Mouse (Mus musculus): ENCODE data around the gene Nek7. TPM values are rescaled to one million over a fixed set of nuclear protein-coding genes. Genes with fewer than 3 reads are reported as not detected.
A peak's percentile ranks its signal among the peaks of the same experiment; 100 is the strongest.

Gene Nek7
- polyA plus RNA-seq, 1 experiment from 2014 or later: 39.4 TPM

DNA sequence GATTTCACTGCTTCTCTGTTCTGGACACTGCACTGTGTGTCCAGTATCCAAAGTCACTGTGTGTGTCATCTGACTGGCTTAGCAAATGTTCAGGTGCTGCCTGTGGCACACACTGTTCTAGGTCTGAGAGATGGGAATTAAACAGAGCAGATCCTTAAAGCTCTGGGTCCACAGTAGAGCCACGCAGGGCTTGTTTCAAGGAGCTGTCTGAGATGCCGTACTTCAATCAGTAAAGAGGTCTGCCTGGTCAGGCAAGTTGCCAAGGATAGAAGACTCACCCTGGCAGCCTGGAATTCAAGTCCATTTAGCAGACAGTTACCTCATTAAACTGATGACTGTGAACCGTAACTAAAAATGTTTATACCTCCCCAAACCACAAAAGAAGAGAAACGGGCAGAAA lies 112.9 kb downstream of the Nek7 start:
- peak overlapping the region; percentile 37; the same call in 1 of the 2 replicates for H3K9ac ChIP-seq
- no peaks in the 10 kb centered on the region for H3K36me3 ChIP-seq
- H3K9me3 ChIP-seq: no peaks in the 10 kb centered on the region
- 40% methylated on average over 4 of the region's 4 CpGs for WGBS
- H3K27me3 ChIP-seq (replicated peaks): no peaks in the 10 kb centered on the region
- H3K4me3 ChIP-seq: no peak overlapping the region
- no peak overlapping the region; the same call in 1 of the 2 replicates for H3K27ac ChIP-seq (replicated peaks)
- H3K4me2 ChIP-seq: no peak overlapping the region
- no peak for ATAC-seq (ENCODE audit: extremely low read depth, insufficient number of reproducible peaks, low FRiP score, low TSS enrichment)
- H3K4me1 ChIP-seq: peaks cover 39% of the 10 kb centered on the region

GRCm38 (mm10) chr1:138504228-138504627 lies 115.7 kb downstream of the Nek7 start:
- Histone ChIP-seq H3K4me3 (no peak overlapping the region; the same call in 1 of the 2 replicates), H3K9me3 (no peaks in the 10 kb centered on the region), H3K4me2 (peak overlapping the region; percentile 50), H3K27ac (replicated peaks) (no peak overlapping the region), H3K9ac (no peak overlapping the region), H3K36me3 (peaks cover 10% of the 10 kb centered on the region; the same call in 1 of the 2 replicates), H3K27me3 (replicated peaks) (no peaks in the 10 kb centered on the region), H3K4me1 (peaks cover 32% of the 10 kb centered on the region)
- ATAC-seq (ENCODE audit: extremely low read depth, insufficient number of reproducible peaks, low FRiP score, low TSS enrichment): no peak
- 33% methylated on average over 5 of the region's 5 CpGs for WGBS

- no peak overlapping the region for H3K9ac ChIP-seq
- H3K4me2 ChIP-seq: no peak overlapping the region
- no peak for ATAC-seq (ENCODE audit: extremely low read depth, insufficient number of reproducible peaks, low FRiP score, low TSS enrichment)
- no peaks in the 10 kb centered on the region for H3K9me3 ChIP-seq
- H3K4me3 ChIP-seq: no peak overlapping the region
- 87% methylated on average over 6 of the region's 6 CpGs for WGBS
- peaks cover 24% of the 10 kb centered on the region for H3K36me3 ChIP-seq
- H3K4me1 ChIP-seq: peaks cover 14% of the 10 kb centered on the region
- H3K27me3 ChIP-seq (replicated peaks): no peaks in the 10 kb centered on the region
- H3K27ac ChIP-seq (replicated peaks): no peak overlapping the region
These were observed 119.2 kb downstream of the Nek7 start for GRCm38 (mm10) chr1:138500691-138501090.

DNA sequence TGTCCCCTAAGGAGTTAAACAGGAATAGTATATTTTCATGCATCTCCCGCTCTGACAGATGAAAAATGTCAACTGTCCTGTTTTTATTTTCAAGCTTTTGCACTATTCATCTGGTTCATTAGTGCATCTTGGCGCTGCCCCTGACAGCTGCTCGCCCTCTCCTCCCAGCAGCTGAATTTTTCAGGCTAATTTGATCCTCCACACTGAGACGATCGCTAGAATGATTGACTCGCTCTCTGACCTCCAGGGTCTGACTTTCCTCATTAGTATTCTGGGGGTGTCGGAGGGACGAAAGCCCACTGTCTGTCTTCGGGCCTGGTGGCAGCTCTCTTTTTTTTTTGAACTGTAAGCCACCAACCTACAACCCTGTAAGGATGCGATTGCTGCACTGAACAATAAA lies 119.8 kb downstream of the Nek7 start:
- no peak for ATAC-seq (ENCODE audit: extremely low read depth, insufficient number of reproducible peaks, low FRiP score, low TSS enrichment)

GRCm38 (mm10) chr1:138499461-138499860 lies 120.5 kb downstream of the Nek7 start:
- no peak overlapping the region for H3K4me2 ChIP-seq
- H3K4me1 ChIP-seq: peaks cover 9% of the 10 kb centered on the region
- H3K27me3 ChIP-seq (replicated peaks): no peaks in the 10 kb centered on the region
- H3K9ac ChIP-seq: no peak overlapping the region
- no peaks in the 10 kb centered on the region for H3K9me3 ChIP-seq
- H3K36me3 ChIP-seq: peaks cover 30% of the 10 kb centered on the region
- no peak; the same call in 1 of the 2 replicates for ATAC-seq (ENCODE audit: extremely low read depth, insufficient number of reproducible peaks, low FRiP score, low TSS enrichment)
- WGBS: 70% methylated on average over 9 of the region's 9 CpGs
- H3K4me3 ChIP-seq: no peak overlapping the region
- no peak overlapping the region for H3K27ac ChIP-seq (replicated peaks)

More for the DNA sequence above, 119.8 kb downstream of the Nek7 start:
- WGBS: 63% methylated on average over 10 of the region's 10 CpGs
- no peak overlapping the region for H3K4me3 ChIP-seq
- no peaks in the 10 kb centered on the region for H3K27me3 ChIP-seq (replicated peaks)
- H3K4me1 ChIP-seq: peaks cover 14% of the 10 kb centered on the region
- H3K9me3 ChIP-seq: no peaks in the 10 kb centered on the region
- H3K4me2 ChIP-seq: no peak overlapping the region
- no peak overlapping the region for H3K9ac ChIP-seq
- H3K36me3 ChIP-seq: peaks cover 27% of the 10 kb centered on the region
- no peak overlapping the region for H3K27ac ChIP-seq (replicated peaks)

GRCm38 (mm10) chr1:138491382-138492097 lies 128.4 kb downstream of the Nek7 start:
- WGBS: 92% methylated on average over 6 of the region's 6 CpGs
- Histone ChIP-seq H3K4me3 (no peak overlapping the region), H3K36me3 (peaks cover 16% of the 10 kb centered on the region), H3K9ac (no peak overlapping the region), H3K4me1 (peaks cover 11% of the 10 kb centered on the region; the same call in 1 of the 2 replicates), H3K27ac (replicated peaks) (no peak overlapping the region), H3K27me3 (replicated peaks) (no peaks in the 10 kb centered on the region), H3K4me2 (no peak overlapping the region), H3K9me3 (no peaks in the 10 kb centered on the region)
- no peak for ATAC-seq (ENCODE audit: extremely low read depth, insufficient number of reproducible peaks, low FRiP score, low TSS enrichment)

DNA sequence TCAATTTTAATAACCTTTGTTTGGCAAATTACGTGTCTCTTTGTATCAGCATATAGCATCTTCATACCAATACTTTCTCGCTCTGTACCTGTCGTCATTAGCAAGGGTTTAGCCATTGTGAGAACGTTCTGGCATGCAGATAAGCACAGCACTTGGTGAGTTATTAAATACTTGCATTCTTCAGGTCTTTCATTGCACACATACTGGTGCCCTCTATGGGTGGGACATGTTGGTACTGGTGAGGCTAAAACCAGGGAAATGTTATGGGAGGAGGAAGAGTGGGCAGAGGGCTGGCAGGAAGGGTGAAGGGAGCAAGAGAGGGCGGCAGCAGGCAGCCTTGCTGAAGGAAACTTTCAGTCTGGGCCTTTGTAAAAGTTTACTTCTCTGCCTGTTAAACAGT lies 132.4 kb downstream of the Nek7 start:
- H3K27ac ChIP-seq (replicated peaks): no peak overlapping the region
- H3K9me3 ChIP-seq: no peaks in the 10 kb centered on the region
- peaks cover 33% of the 10 kb centered on the region for H3K36me3 ChIP-seq
- no peaks in the 10 kb centered on the region for H3K4me1 ChIP-seq
- H3K4me3 ChIP-seq: no peak overlapping the region
- ATAC-seq (ENCODE audit: extremely low read depth, insufficient number of reproducible peaks, low FRiP score, low TSS enrichment): no peak
- WGBS: 70% methylated on average over 5 of the region's 5 CpGs
- H3K27me3 ChIP-seq (replicated peaks): no peaks in the 10 kb centered on the region
- no peak overlapping the region for H3K4me2 ChIP-seq
- H3K9ac ChIP-seq: no peak overlapping the region

DNA sequence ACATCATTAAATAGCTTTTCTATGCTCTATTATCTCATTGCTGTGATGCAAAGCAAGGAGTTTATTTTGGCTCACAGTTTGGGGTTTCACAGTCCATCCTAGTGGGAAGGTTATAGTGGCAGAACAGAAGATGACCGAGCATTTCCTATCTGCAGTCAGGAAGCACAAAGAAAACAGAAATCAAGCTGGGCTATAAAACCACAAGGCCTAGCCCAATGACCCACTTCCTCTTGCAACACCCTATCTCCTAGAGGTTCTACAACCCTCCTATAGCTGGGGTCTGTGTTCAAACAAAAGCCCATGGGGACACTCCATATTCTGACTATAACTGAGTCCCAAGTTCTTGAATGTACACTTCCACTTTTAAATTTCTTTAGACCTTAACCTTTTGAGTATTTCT lies 139.2 kb downstream of the Nek7 start:
- 88% methylated on average over 1 of the region's 1 CpGs for WGBS
- H3K9me3 ChIP-seq: 0 out of 2 replicates have a peak, but pooled peaks cover 11% of the 10 kb centered on the region
- H3K4me3 ChIP-seq: no peak overlapping the region
- no peaks in the 10 kb centered on the region for H3K4me1 ChIP-seq
- no peak overlapping the region for H3K9ac ChIP-seq
- H3K27ac ChIP-seq (replicated peaks): no peak overlapping the region
- no peak overlapping the region for H3K4me2 ChIP-seq
- peaks cover 32% of the 10 kb centered on the region for H3K36me3 ChIP-seq
- no peaks in the 10 kb centered on the region for H3K27me3 ChIP-seq (replicated peaks)
- no peak for ATAC-seq (ENCODE audit: extremely low read depth, insufficient number of reproducible peaks, low FRiP score, low TSS enrichment)

- Histone ChIP-seq H3K9me3 (0 out of 2 replicates have a peak, but pooled peaks cover 4% of the 10 kb centered on the region), H3K27me3 (replicated peaks) (no peaks in the 10 kb centered on the region), H3K4me1 (no peaks in the 10 kb centered on the region), H3K4me2 (no peak overlapping the region), H3K9ac (no peak overlapping the region), H3K4me3 (no peak overlapping the region), H3K27ac (replicated peaks) (no peak overlapping the region), H3K36me3 (no peaks in the 10 kb centered on the region)
- WGBS: 62% methylated on average over 2 of the region's 2 CpGs
- no peak for ATAC-seq (ENCODE audit: extremely low read depth, insufficient number of reproducible peaks, low FRiP score, low TSS enrichment)
These were observed 154.6 kb downstream of the Nek7 start for GRCm38 (mm10) chr1:138465352-138465751.

DNA sequence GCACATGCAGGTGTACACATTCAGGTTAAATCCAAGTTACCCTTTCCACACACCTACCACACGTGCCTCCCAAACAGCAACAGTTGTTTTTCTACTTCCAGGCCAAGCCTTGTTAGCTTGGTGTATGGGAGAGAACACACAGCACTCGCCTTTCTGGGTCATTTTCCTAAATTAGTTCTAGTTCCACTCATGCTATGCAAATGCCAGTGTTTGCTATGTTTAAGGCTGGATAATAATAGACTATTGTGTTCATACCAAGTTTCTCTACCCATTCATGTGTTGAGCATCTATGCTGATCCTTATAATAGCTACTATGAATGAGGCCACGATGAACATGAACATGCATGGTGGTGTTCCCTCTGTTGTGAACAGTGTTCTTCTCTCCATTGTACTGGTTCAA lies 158.5 kb downstream of the Nek7 start:
- H3K27me3 ChIP-seq (replicated peaks): no peaks in the 10 kb centered on the region
- ATAC-seq (ENCODE audit: extremely low read depth, insufficient number of reproducible peaks, low FRiP score, low TSS enrichment): no peak
- H3K9ac ChIP-seq: no peak overlapping the region
- 74% methylated on average over 3 of the region's 3 CpGs for WGBS
- no peaks in the 10 kb centered on the region for H3K36me3 ChIP-seq
- H3K4me2 ChIP-seq: no peak overlapping the region
- no peak overlapping the region for H3K27ac ChIP-seq (replicated peaks)
- H3K4me1 ChIP-seq: peaks cover 15% of the 10 kb centered on the region
- no peak overlapping the region for H3K4me3 ChIP-seq
- 0 out of 2 replicates have a peak, but pooled peaks cover 4% of the 10 kb centered on the region for H3K9me3 ChIP-seq

- H3K27me3 ChIP-seq (replicated peaks): no peaks in the 10 kb centered on the region
- ATAC-seq (ENCODE audit: extremely low read depth, insufficient number of reproducible peaks, low FRiP score, low TSS enrichment): no peak
- H3K4me1 ChIP-seq: no peaks in the 10 kb centered on the region
- H3K4me2 ChIP-seq: 0 out of 2 replicates have a peak overlapping the region, but pooled peaks have one; percentile 8
- no peak overlapping the region for H3K9ac ChIP-seq
- H3K9me3 ChIP-seq: no peaks in the 10 kb centered on the region
- H3K4me3 ChIP-seq: no peak overlapping the region
- 59% methylated on average over 2 of the region's 2 CpGs for WGBS
- no peaks in the 10 kb centered on the region for H3K36me3 ChIP-seq
- H3K27ac ChIP-seq (replicated peaks): no peak overlapping the region
These were observed 170.5 kb downstream of the Nek7 start for GRCm38 (mm10) chr1:138449476-138449851.
